Mouse (Mus musculus) heart, adult 2 months (tissue): ENCODE data around the gene Ccdc62.

ENCODE experiments used
- CTCF ChIP-seq: fragments of 200-600 bp; IDR thresholded peaks from 2 replicates; pipeline ENCODE4 v1.8.1; 2022; ENCODE audit warnings: antibody characterized with exemption, mild to moderate bottlenecking, moderate library complexity
- POLR2A ChIP-seq: fragments of 200-500 bp; IDR thresholded peaks from 2 replicates; pipeline ENCODE4 v1.6.1; 2011; ENCODE audit warnings: mild to moderate bottlenecking, low read depth, low read length, control low read depth; ENCODE audit not compliant: insufficient read depth

DNA sequence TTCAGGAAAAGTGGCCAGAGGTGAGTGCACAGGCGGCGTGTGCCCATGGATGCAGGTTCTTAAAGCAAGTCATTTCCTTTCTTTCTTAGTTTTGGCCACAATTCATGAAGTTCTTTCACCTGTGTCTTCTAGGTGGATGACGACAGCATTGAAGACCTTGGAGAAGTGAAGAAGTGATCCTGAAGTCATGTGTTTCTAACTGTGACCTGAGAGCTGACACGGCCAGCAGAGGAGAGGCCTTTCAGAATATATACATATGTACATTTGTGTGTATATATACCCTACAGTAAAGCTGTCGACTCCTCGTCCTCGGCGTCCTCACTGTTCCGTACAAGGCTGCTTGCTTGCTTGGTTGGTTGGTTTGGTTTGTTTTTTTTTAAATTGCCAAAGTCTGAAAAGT, 3.4 kb upstream of the Ccdc62 start, which contains the start of gene Gm43518:
- TF ChIP-seq CTCF (no peak), POLR2A (no peak)
